Mouse (Mus musculus): ENCODE data around the gene Olfr394.
"Not testable (repeated sequence)": the region's sequence is repeated elsewhere in the genome, so short reads cannot be mapped to it uniquely, and the experiment has no call there.

Olfr394 gene

DNA sequence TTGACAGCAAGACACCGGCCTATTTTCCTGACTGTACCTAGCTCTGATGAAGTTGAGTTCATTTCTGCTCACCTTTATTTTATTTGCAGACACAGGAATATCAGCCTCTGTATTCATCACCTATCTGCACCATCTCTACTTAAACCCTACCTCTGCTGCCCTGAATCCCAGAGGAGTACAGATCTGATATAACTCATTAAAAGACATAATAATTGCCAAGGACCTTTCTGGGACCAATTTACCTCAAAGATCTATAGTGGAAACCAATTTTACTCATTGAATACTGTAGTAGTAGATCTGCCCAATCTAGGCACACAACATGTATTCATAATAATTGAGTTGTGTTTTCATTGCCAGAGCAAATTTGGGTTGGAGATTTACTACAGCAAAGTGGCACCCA lies at the start of gene Olfr394:
Gene Olfr394, minus strand, starts transcription at position 101 of the 400 bp plus-strand sequence.
- in situ Hi-C loops (cut with MseI, MboI), result no loop called here

DNA sequence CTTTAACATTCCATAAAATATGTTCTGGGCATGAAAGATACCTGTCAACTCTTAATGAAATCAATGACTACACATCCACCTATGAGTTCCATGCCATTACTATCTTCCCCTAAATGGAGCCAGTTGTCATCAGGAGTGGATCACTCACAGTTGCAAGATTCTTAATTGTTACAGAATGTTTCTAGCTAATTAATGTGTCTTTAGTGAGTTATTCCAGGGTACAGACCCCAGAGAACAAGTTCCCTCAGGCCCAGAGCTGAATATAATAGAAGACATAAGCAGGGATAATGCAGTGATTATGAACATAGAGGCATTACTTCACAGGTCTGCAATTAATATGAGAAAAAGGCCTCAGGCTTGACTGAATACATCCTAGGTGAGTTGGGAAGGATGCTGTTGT lies 45.8 kb upstream of the Olfr394 start, which contains the start of gene Olfr23:
Gene Olfr23, plus strand, starts transcription at position 301 of the 400 bp plus-strand sequence.
- in situ Hi-C loops (cut with MseI, MboI), result no loop called here

DNA sequence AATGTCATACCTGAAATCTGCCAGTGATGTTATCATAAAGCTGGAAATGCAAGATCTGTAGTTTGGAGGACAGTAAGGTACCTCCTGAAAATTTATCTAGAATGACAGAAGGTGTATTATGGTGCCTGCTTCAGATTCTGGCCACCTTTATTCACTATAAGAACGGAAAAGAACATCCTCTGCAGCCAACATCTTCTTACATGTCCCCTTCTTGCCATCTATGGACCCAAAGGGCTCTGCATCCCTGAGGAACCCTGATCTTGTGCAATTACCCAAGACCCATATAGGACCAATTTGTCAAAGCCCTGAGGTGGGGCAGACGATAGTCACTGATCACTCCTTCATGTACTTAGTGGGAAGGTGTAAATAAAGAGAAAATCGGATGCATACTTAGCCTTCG lies 18.6 kb upstream of the Olfr394 start, which contains the start of gene Olfr395:
Gene Olfr395, minus strand, starts transcription at position 101 of the 400 bp plus-strand sequence.
- in situ Hi-C loops (cut with MseI, MboI), result not testable (repeated sequence)

- in situ Hi-C loops (cut with MseI, MboI), result no loop called here
Measured at GRCm38 (mm10) chr11:73851354-73851753, 39.2 kb downstream of the Olfr394 start, which contains the start of gene Olfr393. Olfr393 (minus strand) TSS chr11:73851454.

Measured in mouse trophoblast stem cell (cell line).